Mouse (Mus musculus) hindbrain, embryonic 12.5 days (tissue): ENCODE data around the gene Gm10037. TPM values are rescaled to one million over a fixed set of nuclear protein-coding genes. Genes with fewer than 3 reads are reported as not detected.

Experiments
- polyA plus RNA-seq: library from polyadenylated mRNA; unstranded; fragments of >200 nt; fragmentation: Nextera tagmentation; extraction: Ambion mirVana; gene quantifications from 2 replicates; pipeline ENCODE4 v1.2.1, GENCODE M21; 2016

The Gm10037 gene
- polyA plus RNA-seq, 1 experiment from 2014 or later: 4.1 TPM

Other genes starting within 250 kb of the Gm10037 start
- gene Zfp729b, start 221.4 kb upstream of the Gm10037 start, polyA plus RNA-seq: 4.6 and 5.1 TPM in 2 replicates
- gene Gm49345, start 193.3 kb upstream of the Gm10037 start, polyA plus RNA-seq: not detected in 2 replicates
- 2.9 and 3.7 TPM in 2 replicates for gene Zfp729a, start 193.3 kb upstream of the Gm10037 start, polyA plus RNA-seq
- gene Zfp738, start 144.0 kb upstream of the Gm10037 start, polyA plus RNA-seq: 14.2 and 16.5 TPM in 2 replicates
- gene Zfp65, start 101.9 kb upstream of the Gm10037 start, polyA plus RNA-seq: 8.2 and 9.1 TPM in 2 replicates
- gene Zfp85, start 75.9 kb upstream of the Gm10037 start, polyA plus RNA-seq: 5.4 and 5.5 TPM in 2 replicates
- 2.3 and 2.4 TPM in 2 replicates for gene Zfp493, start 51.4 kb upstream of the Gm10037 start, polyA plus RNA-seq
- 9.1 and 10.6 TPM in 2 replicates for gene Zfp273, start 17.4 kb upstream of the Gm10037 start, polyA plus RNA-seq
- not detected in 2 replicates for gene BC048507, start 32.2 kb downstream of the Gm10037 start, polyA plus RNA-seq